Mouse (Mus musculus) erythroblast, adult 5-6 weeks (primary cell): ENCODE measurements around the gene Gzmd. TPM values are rescaled to one million over a fixed set of nuclear protein-coding genes. Genes with fewer than 3 reads are reported as not detected.

Experiments
- ATAC-seq: replicated peaks from 2 replicates; pipeline ENCODE4 v1.8.0; 2016; ENCODE audit warnings: moderate number of reproducible peaks, mild to moderate bottlenecking, moderate TSS enrichment, inconsistent platforms; ENCODE audit not compliant: poor library complexity, low FRiP score, severe bottlenecking
- total RNA-seq, 2 experiments: library from RNA; stranded (forward) in 1 of 2; stranded (reverse) in 1 of 2; fragments of 150-400 nt in 1 of 2; fragments of 200-764, 138-1000 nt in 1 of 2; gene quantifications; 2 replicates each; pipeline versions ENCODE4 v1.2.3 to v1.2.4; 2015 to 2017; ENCODE audit warnings: low replicate concordance in 2 of 2

Gene Gzmd
- total RNA-seq, 2 experiments from 2014 or later = not detected

DNA sequence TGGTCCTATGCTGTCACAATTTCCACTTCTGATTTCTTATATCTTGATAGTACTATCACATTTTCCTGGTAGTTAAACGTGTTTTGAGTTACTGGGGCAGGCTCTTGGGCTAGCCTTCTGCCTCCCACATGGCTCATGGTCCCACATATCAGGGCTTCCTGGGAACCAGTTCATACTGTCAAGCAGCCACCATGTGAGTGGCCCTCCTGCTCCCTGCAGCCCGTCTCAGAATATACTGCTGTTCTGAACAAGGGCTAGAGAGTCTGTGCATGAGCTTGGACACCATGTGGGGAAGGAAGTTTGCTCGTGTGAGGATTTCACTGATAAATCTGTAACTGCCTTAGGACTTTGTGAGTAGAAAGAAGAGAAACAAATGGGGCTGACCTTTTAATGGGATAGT is 45.7 kb downstream of the Gzmd start:
- no peak for ATAC-seq

DNA sequence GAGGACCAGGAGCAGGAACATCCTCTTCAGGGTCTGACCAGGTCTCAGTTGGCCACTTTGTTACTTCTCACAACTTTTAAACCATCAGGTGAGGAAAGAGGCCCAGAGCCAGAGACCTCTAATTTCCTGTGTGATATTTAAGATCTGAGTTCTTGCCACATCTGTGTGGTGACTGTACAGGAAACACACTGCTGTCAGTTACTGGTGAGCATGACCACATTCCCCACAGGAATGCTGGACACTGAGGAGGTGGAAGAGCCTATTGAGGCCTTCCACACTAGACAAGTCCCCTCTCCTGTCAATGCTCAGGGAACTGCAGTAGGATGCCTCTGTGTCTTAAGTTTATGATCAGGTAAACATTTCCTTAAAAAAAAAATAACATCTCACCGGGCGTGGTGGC is 47.2 kb downstream of the Gzmd start, which contains the start of gene Mcpt8:
TSS of gene Mcpt8 (minus strand) at position 107 of the 400 bp plus-strand sequence.
- ATAC-seq = no peak

- ATAC-seq = no peak
Observed at GRCm38 (mm10) chr14:56082016-56082415, 50.4 kb downstream of the Gzmd start.

Other genes with a start within 250 kb of the Gzmd start
- not detected in 2 replicates for gene Cbln3, start 248.2 kb downstream of the Gzmd start, total RNA-seq (2015; ENCODE audit: low replicate concordance)
- 0.14 TPM in 1 of 2 replicates, not detected in the other for gene Cbln3, start 248.2 kb downstream of the Gzmd start, total RNA-seq (2017; ENCODE audit: low replicate concordance)
- gene Khnyn, start 247.7 kb downstream of the Gzmd start, total RNA-seq (2015; ENCODE audit: low replicate concordance) = 30.7 and 36.4 TPM in 2 replicates
- 122 and 126 TPM in 2 replicates for gene Khnyn, start 247.7 kb downstream of the Gzmd start, total RNA-seq (2017; ENCODE audit: low replicate concordance)
- gene Sdr39u1, start 232.3 kb downstream of the Gzmd start, total RNA-seq (2015; ENCODE audit: low replicate concordance) = 1.3 TPM in 2 replicates
- gene Sdr39u1, start 232.3 kb downstream of the Gzmd start, total RNA-seq (2017; ENCODE audit: low replicate concordance) = 3.5 and 10.6 TPM in 2 replicates
- not detected in 2 replicates for gene Cma1, start 187.9 kb downstream of the Gzmd start, total RNA-seq (2015; ENCODE audit: low replicate concordance)
- not detected in 2 replicates for gene Cma1, start 187.9 kb downstream of the Gzmd start, total RNA-seq (2017; ENCODE audit: low replicate concordance)
- gene Cma2, start 181.6 kb downstream of the Gzmd start, total RNA-seq (2015; ENCODE audit: low replicate concordance) = not detected in 2 replicates
- gene Cma2, start 181.6 kb downstream of the Gzmd start, total RNA-seq (2017; ENCODE audit: low replicate concordance) = not detected in 2 replicates
- not detected in 2 replicates for gene Mcpt1, start 114.6 kb downstream of the Gzmd start, total RNA-seq (2015; ENCODE audit: low replicate concordance)
- gene Mcpt1, start 114.6 kb downstream of the Gzmd start, total RNA-seq (2017; ENCODE audit: low replicate concordance) = not detected in 2 replicates
- gene Mcpt9, start 102.1 kb downstream of the Gzmd start, total RNA-seq (2015; ENCODE audit: low replicate concordance) = not detected in 2 replicates
- not detected in 2 replicates for gene Mcpt9, start 102.1 kb downstream of the Gzmd start, total RNA-seq (2017; ENCODE audit: low replicate concordance)
- not detected in 2 replicates for gene Mcpt2, start 90.6 kb downstream of the Gzmd start, total RNA-seq (2015; ENCODE audit: low replicate concordance)
- gene Mcpt2, start 90.6 kb downstream of the Gzmd start, total RNA-seq (2017; ENCODE audit: low replicate concordance) = 0.84 TPM in 1 of 2 replicates, not detected in the other
- gene Mcpt4, start 70.3 kb downstream of the Gzmd start, total RNA-seq (2015; ENCODE audit: low replicate concordance) = not detected in 2 replicates
- gene Mcpt4, start 70.3 kb downstream of the Gzmd start, total RNA-seq (2017; ENCODE audit: low replicate concordance) = not detected in 2 replicates
- 205 and 289 TPM in 2 replicates for gene Mcpt8, start 47.3 kb downstream of the Gzmd start, total RNA-seq (2015; ENCODE audit: low replicate concordance)
- 98.4 and 115 TPM in 2 replicates for gene Mcpt8, start 47.3 kb downstream of the Gzmd start, total RNA-seq (2017; ENCODE audit: low replicate concordance)
- gene Ctsg, start 30.0 kb downstream of the Gzmd start, total RNA-seq (2015; ENCODE audit: low replicate concordance) = 413 and 487 TPM in 2 replicates
- 257 and 291 TPM in 2 replicates for gene Ctsg, start 30.0 kb downstream of the Gzmd start, total RNA-seq (2017; ENCODE audit: low replicate concordance)
- not detected in 2 replicates for gene Gzme, start 12.0 kb downstream of the Gzmd start, total RNA-seq (2015; ENCODE audit: low replicate concordance)
- gene Gzme, start 12.0 kb downstream of the Gzmd start, total RNA-seq (2017; ENCODE audit: low replicate concordance) = not detected in 2 replicates
- not detected in 2 replicates for gene Gzmg, start 27.0 kb upstream of the Gzmd start, total RNA-seq (2015; ENCODE audit: low replicate concordance)
- not detected in 2 replicates for gene Gzmg, start 27.0 kb upstream of the Gzmd start, total RNA-seq (2017; ENCODE audit: low replicate concordance)
- gene Gzmn, start 42.0 kb upstream of the Gzmd start, total RNA-seq (2015; ENCODE audit: low replicate concordance) = not detected in 2 replicates
- not detected in 2 replicates for gene Gzmn, start 42.0 kb upstream of the Gzmd start, total RNA-seq (2017; ENCODE audit: low replicate concordance)
- not detected in 2 replicates for gene Gzmf, start 78.8 kb upstream of the Gzmd start, total RNA-seq (2015; ENCODE audit: low replicate concordance)
- not detected in 2 replicates for gene Gzmf, start 78.8 kb upstream of the Gzmd start, total RNA-seq (2017; ENCODE audit: low replicate concordance)
- gene Gzmc, start 102.0 kb upstream of the Gzmd start, total RNA-seq (2015; ENCODE audit: low replicate concordance) = not detected in 2 replicates
- gene Gzmc, start 102.0 kb upstream of the Gzmd start, total RNA-seq (2017; ENCODE audit: low replicate concordance) = not detected in 2 replicates
- 1.3 TPM in 1 of 2 replicates, not detected in the other for gene Gzmb, start 129.7 kb upstream of the Gzmd start, total RNA-seq (2015; ENCODE audit: low replicate concordance)
- not detected in 2 replicates for gene Gzmb, start 129.7 kb upstream of the Gzmd start, total RNA-seq (2017; ENCODE audit: low replicate concordance)
- not detected in 2 replicates for gene Atp12a, start 232.5 kb upstream of the Gzmd start, total RNA-seq (2015; ENCODE audit: low replicate concordance)
- gene Atp12a, start 232.5 kb upstream of the Gzmd start, total RNA-seq (2017; ENCODE audit: low replicate concordance) = not detected in 2 replicates